Mouse (Mus musculus): ENCODE measurements around the gene Macrod2. TPM values are rescaled to one million over a fixed set of nuclear protein-coding genes. Genes with fewer than 3 reads are reported as not detected.

The Macrod2 gene
- polyA plus RNA-seq, 1 experiment, result not detected

DNA sequence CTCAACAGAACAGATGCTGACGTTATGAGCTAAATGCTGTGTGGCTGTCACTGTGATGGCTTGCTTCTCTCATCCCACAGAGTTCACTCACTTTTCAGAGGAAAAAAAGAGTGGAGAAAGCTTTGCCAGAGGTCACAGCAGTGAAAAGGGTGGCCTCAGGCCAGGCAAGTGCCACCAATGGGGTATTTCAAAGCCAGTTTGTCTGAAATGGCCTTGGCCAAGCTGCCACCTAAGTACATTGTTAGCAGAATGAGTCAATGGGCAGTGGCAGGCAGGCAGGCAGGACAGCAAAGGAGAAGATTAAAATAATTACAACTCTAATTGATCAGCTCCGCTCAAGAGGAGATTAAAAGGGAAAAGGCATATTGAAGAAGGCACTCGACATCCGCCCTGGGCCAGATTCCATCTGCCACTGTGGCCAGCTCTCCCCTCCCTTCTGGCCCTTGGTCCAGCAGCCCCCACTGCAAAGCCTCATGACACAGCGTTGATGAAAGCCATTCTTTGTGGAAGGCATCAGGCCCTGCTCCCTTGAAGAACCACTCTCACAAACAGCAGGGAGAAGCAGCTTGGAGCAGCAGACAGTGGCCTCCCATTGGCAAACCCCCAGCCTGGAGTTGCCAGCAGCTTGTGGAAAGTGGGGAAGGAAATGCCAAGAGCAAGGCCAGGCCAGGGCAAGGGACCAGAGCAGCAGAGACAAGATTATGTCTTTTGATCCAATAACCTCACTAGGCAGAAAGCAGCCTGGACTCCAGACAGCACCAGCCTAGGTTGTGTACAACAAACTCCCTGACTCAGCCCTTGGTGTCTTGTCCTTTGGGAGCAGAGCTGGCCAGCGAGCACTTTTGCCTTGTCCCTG, 2042.7 kb downstream of the Macrod2 start:
- peaks cover 6% of the 10 kb centered on the region for H3K4me1 ChIP-seq (ENCODE audit: control insufficient read depth, insufficient read depth, low read length)
- 54% methylated on average over 6 of the region's 6 CpGs for WGBS
- TF ChIP-seq CTCF (IDR thresholded peaks at IDR 0.05; ENCODE audit: insufficient read depth, low read depth, low read length) (no peak), POLR2A (IDR thresholded peaks at IDR 0.05; ENCODE audit: insufficient read depth, low read depth, low read length) (no peak)
- no peak overlapping the region for H3K27ac ChIP-seq (ENCODE audit: insufficient read depth, low read depth, low read length)
- no peak overlapping the region for H3K4me3 ChIP-seq (ENCODE audit: insufficient read depth, low read depth, low read length)

Other genes starting within 250 kb of the Macrod2 start
- not detected in 2 replicates for gene Gm17374, start 243.3 kb upstream of the Macrod2 start, polyA plus RNA-seq (2012; ENCODE audit: insufficient read depth, insufficient read length, low replicate concordance, missing spikeins)
- not detected in 2 replicates for gene Esf1, start 224.7 kb upstream of the Macrod2 start, polyA plus RNA-seq (2012; ENCODE audit: insufficient read depth, insufficient read length, low replicate concordance, missing spikeins)
- not detected in 2 replicates for gene Ndufaf5, start 224.7 kb upstream of the Macrod2 start, polyA plus RNA-seq (2012; ENCODE audit: insufficient read depth, insufficient read length, low replicate concordance, missing spikeins)
- not detected in 2 replicates for gene Sel1l2, start 5.6 kb upstream of the Macrod2 start, polyA plus RNA-seq (2012; ENCODE audit: insufficient read depth, insufficient read length, low replicate concordance, missing spikeins)